Mouse (Mus musculus) forebrain, embryonic 14.5 days (tissue): ENCODE results near the gene Umps. TPM values are rescaled to one million over a fixed set of nuclear protein-coding genes. Genes with fewer than 3 reads are reported as not detected.

Experiments
- ATAC-seq: fragments of 200-750 bp; cut with Nextera tagmentation; 2 replicates; pipeline ENCODE4 v1.8.0; 2017; ENCODE audit warnings: mild to moderate bottlenecking, moderate library complexity
- DNase-seq: peaks from one replicate; pipeline ENCODE4 v3.0.0-alpha.2; 2015; ENCODE audit warnings: low spot score
- H3K27ac ChIP-seq: fragments of 300-500 bp; sonication (generic); 2 replicates; pipeline ENCODE4 v1.5.1; 2014; ENCODE audit warnings: low read depth, mild to moderate bottlenecking, control low read depth, low read length, moderate library complexity
- H3K27me3 ChIP-seq: fragments of 300-500 bp; sonication (generic); replicated peaks from 2 replicates; pipeline ENCODE4 v1.6.1; 2014; ENCODE audit warnings: low read length, control low read depth, mixed read lengths; ENCODE audit not compliant: control insufficient read depth, insufficient read depth
- H3K36me3 ChIP-seq: fragments of 300-500 bp; sonication (generic); 2 replicates; pipeline ENCODE4 v1.6.1; 2014; ENCODE audit warnings: low read length, control low read depth; ENCODE audit not compliant: control insufficient read depth, insufficient read depth
- H3K4me1 ChIP-seq: fragments of 300-500 bp; sonication (generic); 2 replicates; pipeline ENCODE4 v1.6.1; 2014; ENCODE audit warnings: antibody characterized with exemption, low read length, control low read depth; ENCODE audit not compliant: control insufficient read depth, insufficient read depth
- H3K4me2 ChIP-seq: fragments of 300-500 bp; sonication (generic); 2 replicates; pipeline ENCODE4 v1.6.1; 2014; ENCODE audit warnings: mild to moderate bottlenecking, control low read depth, low read length
- H3K4me3 ChIP-seq: fragments of 300-500 bp; sonication (generic); 2 replicates; pipeline ENCODE4 v1.5.1; 2014; ENCODE audit warnings: low read depth, low read length, control low read depth
- H3K9ac ChIP-seq: fragments of 300-500 bp; sonication (generic); 2 replicates; pipeline ENCODE4 v1.6.1; 2014; ENCODE audit warnings: mild to moderate bottlenecking, low read length, control low read depth, moderate library complexity
- H3K9me3 ChIP-seq: fragments of 300-500 bp; sonication (generic); replicated peaks from 2 replicates; pipeline ENCODE4 v1.6.1; 2016; ENCODE audit warnings: low read length, control low read depth, mixed read lengths; ENCODE audit not compliant: control insufficient read depth
- WGBS: fragments of 180-500 bp; shearing (Covaris S2); extraction: QIAGEN DNeasy Blood & Tissue Kit; methylation state at CpG from one replicate; pipeline ENCODE4 v1.1.7; 2014; 5-methylcytosine and 5-hydroxymethylcytosine counted together
- polyA plus RNA-seq: library from polyadenylated mRNA; unstranded; fragments of >200 nt; fragmentation: Nextera tagmentation; extraction: Ambion mirVana; gene quantifications from 2 replicates; pipeline ENCODE4 v1.2.1, GENCODE M21; 2014

Umps gene
- polyA plus RNA-seq, 1 experiment from 2014 or later: 39.6 TPM

DNA sequence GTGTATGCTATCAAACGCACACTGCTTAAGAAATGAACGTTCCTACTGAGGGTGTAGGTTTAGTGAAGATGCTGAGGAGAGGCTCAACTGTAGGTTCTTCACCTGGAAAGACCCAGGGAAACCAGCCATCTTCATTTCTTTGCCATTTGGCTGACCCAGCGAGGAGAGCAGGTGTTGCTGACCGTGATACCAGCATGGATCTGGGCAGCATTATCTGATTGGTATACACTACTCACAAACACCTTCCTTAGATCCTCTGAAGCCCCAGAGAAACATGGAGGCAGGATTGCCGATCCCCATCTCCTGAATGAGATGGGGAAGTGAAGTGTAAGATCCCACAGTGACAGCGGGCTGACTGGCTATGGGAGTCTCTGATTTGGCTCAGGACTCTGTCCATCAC is 31.2 kb upstream of the Umps start:
- no peak overlapping the region for H3K27ac ChIP-seq
- DNase-seq: no peak
- no peaks in the 10 kb centered on the region for H3K27me3 ChIP-seq
- no peak overlapping the region for H3K4me2 ChIP-seq
- 0 out of 2 replicates have a peak, but pooled peaks cover 3% of the 10 kb centered on the region for H3K4me1 ChIP-seq
- H3K9ac ChIP-seq: no peak overlapping the region
- no peak overlapping the region for H3K4me3 ChIP-seq
- no peaks in the 10 kb centered on the region for H3K9me3 ChIP-seq
- ATAC-seq: no peak
- no peaks in the 10 kb centered on the region for H3K36me3 ChIP-seq
- 88% methylated on average over 6 of the region's 6 CpGs for WGBS

DNA sequence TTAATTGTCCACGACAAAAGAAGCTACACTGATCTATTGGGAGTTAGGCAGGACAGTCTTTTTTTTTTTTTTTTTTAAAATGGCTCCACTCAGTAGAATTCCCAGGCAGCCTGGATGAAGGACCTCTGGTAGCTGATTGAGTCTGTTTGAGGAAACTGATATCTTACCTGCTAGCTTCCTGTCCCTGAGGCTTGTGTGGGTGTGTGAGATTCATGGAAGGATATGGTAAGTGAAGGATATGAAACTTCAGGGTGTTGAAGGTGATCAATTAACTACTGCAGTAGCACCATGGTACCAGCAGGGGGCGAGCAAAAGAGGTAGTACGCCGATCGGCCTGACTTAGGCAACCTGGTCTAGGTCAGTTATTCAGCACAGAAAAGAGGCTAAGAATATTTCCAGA is 29.2 kb upstream of the Umps start:
- 11% methylated on average over 5 of the region's 5 CpGs for WGBS
- peak; percentile 81 for DNase-seq
- Histone ChIP-seq H3K4me1 (no peaks in the 10 kb centered on the region), H3K27me3 (no peaks in the 10 kb centered on the region), H3K4me2 (no peak overlapping the region), H3K9me3 (no peaks in the 10 kb centered on the region), H3K36me3 (no peaks in the 10 kb centered on the region), H3K9ac (no peak overlapping the region), H3K27ac (no peak overlapping the region), H3K4me3 (no peak overlapping the region)
- peak; percentile 38; the same call in 1 of the 2 replicates for ATAC-seq

DNA sequence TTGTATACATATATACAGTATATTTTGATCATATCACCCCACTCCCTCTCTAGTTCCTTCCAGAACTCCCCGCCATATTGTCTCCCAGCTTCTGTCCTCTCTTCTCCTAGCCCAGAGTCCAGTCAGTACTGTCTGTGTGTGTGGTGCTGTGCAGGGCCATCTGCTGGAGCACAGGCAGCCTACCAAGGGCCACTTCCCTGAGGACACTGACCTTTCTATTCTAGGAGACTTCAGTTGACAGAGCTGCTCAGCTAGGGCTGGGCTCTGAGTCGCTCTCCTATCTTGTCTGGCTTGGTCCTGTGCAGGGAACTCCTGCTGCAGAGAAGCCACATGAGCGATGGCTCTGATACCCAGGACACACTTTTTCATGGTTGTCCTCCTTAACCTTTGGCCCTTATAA is 28.7 kb upstream of the Umps start:
- Histone ChIP-seq H3K4me1 (no peaks in the 10 kb centered on the region), H3K9me3 (no peaks in the 10 kb centered on the region), H3K9ac (no peak overlapping the region), H3K4me3 (no peak overlapping the region), H3K4me2 (no peak overlapping the region), H3K27ac (no peak overlapping the region), H3K36me3 (no peaks in the 10 kb centered on the region), H3K27me3 (no peaks in the 10 kb centered on the region)
- WGBS: 90% methylated on average over 3 of the region's 3 CpGs
- no peak for ATAC-seq
- no peak for DNase-seq

DNA sequence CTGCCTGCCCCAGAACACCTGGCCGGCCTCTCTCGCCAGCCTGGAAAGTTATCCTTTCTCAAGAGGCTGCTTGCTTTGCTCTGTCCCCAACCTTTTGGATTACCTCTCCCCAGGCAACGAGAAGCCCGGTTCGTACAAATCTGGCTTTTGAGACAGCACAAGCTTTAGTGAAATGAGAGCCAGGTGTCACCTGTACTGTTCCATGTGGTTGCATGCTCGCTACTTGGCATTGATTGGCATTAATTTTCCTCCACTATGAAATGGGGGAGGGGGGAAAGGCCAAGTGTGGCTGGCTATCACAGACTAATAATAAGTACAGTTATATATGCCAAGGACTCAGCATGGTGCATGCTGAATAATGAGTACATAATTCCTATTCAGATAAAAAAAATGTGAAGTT is 27.5 kb upstream of the Umps start:
- no peak for ATAC-seq
- 77% methylated on average over 6 of the region's 6 CpGs for WGBS
- DNase-seq: peak; percentile 10
- no peak overlapping the region for H3K27ac ChIP-seq
- H3K4me3 ChIP-seq: no peak overlapping the region
- no peaks in the 10 kb centered on the region for H3K27me3 ChIP-seq
- H3K4me2 ChIP-seq: no peak overlapping the region
- H3K9ac ChIP-seq: no peak overlapping the region
- no peaks in the 10 kb centered on the region for H3K36me3 ChIP-seq
- H3K4me1 ChIP-seq: no peaks in the 10 kb centered on the region
- H3K9me3 ChIP-seq: no peaks in the 10 kb centered on the region

DNA sequence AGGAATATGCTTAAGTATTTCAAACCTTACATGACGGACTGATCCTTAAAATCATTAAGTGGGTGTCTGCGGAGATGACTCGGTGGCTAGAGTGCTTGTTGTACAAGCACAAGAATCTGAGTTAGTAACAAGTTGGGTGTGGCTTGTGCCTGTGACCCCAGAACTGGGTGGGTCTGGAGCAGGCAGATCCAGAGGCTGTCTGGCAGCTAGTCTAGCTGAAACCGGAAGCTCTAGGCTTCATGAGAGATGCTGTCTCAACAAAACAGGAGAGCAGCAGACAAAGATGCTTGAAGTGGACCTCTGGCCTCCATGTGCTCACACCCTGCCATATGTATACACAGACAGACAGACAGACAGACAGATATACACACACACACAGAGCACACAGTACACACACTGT is 23.9 kb upstream of the Umps start:
- Histone ChIP-seq H3K4me1 (no peaks in the 10 kb centered on the region), H3K4me2 (no peak overlapping the region), H3K9me3 (no peaks in the 10 kb centered on the region), H3K36me3 (peaks cover 14% of the 10 kb centered on the region; the same call in 1 of the 2 replicates), H3K9ac (no peak overlapping the region), H3K4me3 (no peak overlapping the region), H3K27ac (no peak overlapping the region), H3K27me3 (no peaks in the 10 kb centered on the region)
- WGBS: 84% methylated on average over 4 of the region's 4 CpGs
- no peak for ATAC-seq
- no peak for DNase-seq

DNA sequence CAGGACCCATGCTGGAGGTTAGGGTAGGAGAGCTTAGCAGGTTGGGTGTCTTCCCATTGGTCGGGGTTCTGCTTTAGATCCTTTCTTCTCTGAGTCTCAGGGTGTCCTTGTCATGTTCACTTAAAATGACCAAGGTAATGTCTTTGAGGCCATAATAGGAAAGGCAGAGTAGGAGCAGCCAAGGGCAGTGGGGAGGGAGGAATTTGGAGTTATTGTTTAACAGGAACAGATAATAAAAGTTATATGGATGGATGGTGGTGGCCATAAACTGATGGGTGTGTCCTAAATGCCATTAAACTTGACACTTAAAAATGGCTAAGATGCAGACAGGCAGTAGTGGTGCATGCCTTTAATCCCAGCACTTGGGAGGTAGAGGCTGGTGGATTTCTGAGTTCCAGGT is 22.3 kb upstream of the Umps start:
- Histone ChIP-seq H3K4me2 (no peak overlapping the region), H3K4me1 (no peaks in the 10 kb centered on the region), H3K9me3 (no peaks in the 10 kb centered on the region), H3K36me3 (peaks cover 15% of the 10 kb centered on the region; the same call in 1 of the 2 replicates), H3K27me3 (no peaks in the 10 kb centered on the region), H3K27ac (no peak overlapping the region), H3K4me3 (no peak overlapping the region), H3K9ac (no peak overlapping the region)
- ATAC-seq: no peak
- no peak for DNase-seq
- 94% methylated on average over 1 of the region's 1 CpGs for WGBS

DNA sequence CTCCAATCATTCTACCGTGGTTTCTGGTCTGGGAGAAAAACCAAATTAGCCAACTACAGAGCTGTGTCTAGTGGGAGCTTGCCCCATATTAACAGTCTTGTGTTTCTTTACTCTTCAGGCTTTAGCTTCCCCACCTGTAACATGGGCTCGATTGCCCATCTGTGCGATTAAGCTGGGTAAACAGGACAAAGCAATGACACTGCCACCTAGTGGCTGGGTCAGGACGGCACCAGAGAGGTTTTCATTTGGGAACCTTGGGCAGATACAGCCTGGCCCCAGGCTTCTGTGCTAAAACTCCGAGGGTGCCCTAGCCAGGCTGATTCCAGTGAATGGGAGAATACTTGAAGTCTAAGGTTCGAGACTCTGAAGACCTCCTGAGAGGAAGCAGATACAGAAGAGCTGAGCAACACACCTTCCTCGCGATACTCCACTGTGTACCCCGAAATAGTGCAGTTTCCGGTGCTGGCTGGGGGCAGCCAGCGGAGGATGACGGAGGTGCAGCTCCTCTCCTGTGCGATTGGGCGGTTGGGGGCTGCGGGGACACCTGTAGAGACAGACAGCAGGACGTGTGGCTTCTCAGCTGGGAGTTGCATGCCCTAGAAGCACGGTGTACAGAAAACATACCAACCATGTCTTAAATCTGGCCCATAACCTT is 21.6 kb upstream of the Umps start:
- Histone ChIP-seq H3K4me2 (no peak overlapping the region), H3K9ac (no peak overlapping the region), H3K36me3 (peaks cover 15% of the 10 kb centered on the region; the same call in 1 of the 2 replicates), H3K27me3 (no peaks in the 10 kb centered on the region), H3K4me3 (no peak overlapping the region), H3K27ac (no peak overlapping the region), H3K4me1 (no peaks in the 10 kb centered on the region), H3K9me3 (no peaks in the 10 kb centered on the region)
- 73% methylated on average over 17 of the region's 17 CpGs for WGBS
- peak; percentile 57 for DNase-seq
- ATAC-seq: no peak

DNA sequence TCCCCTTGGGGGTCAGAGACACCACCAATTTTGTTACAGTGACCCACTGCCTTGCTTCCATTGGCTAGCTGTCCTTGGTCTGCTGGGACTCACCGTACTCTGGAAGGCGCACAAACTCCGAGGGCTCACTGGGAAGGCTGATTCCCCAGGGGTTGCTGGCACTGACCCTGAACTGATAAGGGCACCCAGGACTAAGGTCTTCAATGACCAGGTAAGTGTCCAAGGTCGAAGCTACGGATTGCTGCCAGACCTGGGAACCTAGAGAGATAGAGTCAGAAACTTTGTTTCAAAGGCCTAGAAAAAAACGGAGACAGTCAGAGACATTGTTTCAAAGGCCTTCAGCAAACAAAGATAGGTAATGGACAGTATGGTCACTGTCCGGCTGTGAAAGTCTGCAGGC is 20.2 kb upstream of the Umps start:
- 92% methylated on average over 7 of the region's 7 CpGs for WGBS
- Histone ChIP-seq H3K4me1 (no peaks in the 10 kb centered on the region), H3K9ac (no peak overlapping the region), H3K4me2 (no peak overlapping the region), H3K36me3 (peaks cover 20% of the 10 kb centered on the region; the same call in 1 of the 2 replicates), H3K9me3 (no peaks in the 10 kb centered on the region), H3K27me3 (no peaks in the 10 kb centered on the region), H3K4me3 (no peak overlapping the region), H3K27ac (no peak overlapping the region)
- ATAC-seq: no peak
- no peak for DNase-seq

DNA sequence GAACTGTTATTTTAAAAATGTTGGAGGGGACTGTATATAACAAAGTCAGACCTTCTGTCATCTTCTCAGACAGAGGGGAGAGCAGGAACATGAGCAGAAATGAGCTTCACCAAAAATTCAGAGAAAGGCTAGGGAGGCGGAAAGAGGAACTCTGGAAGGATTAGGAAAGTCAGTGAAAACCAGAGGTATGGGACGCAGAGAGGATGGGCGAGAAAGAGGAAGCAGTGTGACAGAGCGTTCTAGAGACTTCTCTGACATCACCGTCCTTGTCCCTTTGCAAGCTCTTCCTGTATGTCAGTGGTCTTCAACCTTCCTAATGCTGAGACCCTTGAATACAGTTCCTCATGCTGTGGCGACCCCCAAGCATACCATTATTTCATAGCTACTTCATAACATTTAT is 18.5 kb upstream of the Umps start:
- peaks cover 28% of the 10 kb centered on the region for H3K36me3 ChIP-seq
- 95% methylated on average over 6 of the region's 6 CpGs for WGBS
- no peaks in the 10 kb centered on the region for H3K27me3 ChIP-seq
- no peak overlapping the region for H3K27ac ChIP-seq
- DNase-seq (no peak), ATAC-seq (no peak)
- no peak overlapping the region for H3K9ac ChIP-seq
- H3K9me3 ChIP-seq: no peaks in the 10 kb centered on the region
- no peak overlapping the region for H3K4me3 ChIP-seq
- no peaks in the 10 kb centered on the region for H3K4me1 ChIP-seq
- H3K4me2 ChIP-seq: no peak overlapping the region
